Mouse (Mus musculus) adrenal gland, postnatal 25 days (tissue): Measurements from ENCODE around the gene Olfr267. TPM values are rescaled to one million over a fixed set of nuclear protein-coding genes. Genes with fewer than 3 reads are reported as not detected.

ENCODE experiments used
- DNase-seq: peaks from one replicate; pipeline ENCODE4 v3.0.0; 2021; ENCODE audit warnings: mixed read lengths
- long read RNA-seq: library from polyadenylated mRNA; stranded (forward); transcript quantifications from one replicate; pipeline ENCODE4 v2.0.0, GENCODE M21; 2021
- total RNA-seq: library from RNA; stranded (reverse); gene quantifications from 2 replicates; pipeline ENCODE4 v1.2.3, GENCODE M21; 2021

Olfr267 gene
- total RNA-seq: 0.29 and 0.52 TPM in 2 replicates
- long read RNA-seq: 0 reads

GRCm38 (mm10) chr4:58787616-58788015 lies at the start of gene Olfr267:
Olfr267 (minus strand) TSS chr4:58787716.
- no peak for DNase-seq

DNA sequence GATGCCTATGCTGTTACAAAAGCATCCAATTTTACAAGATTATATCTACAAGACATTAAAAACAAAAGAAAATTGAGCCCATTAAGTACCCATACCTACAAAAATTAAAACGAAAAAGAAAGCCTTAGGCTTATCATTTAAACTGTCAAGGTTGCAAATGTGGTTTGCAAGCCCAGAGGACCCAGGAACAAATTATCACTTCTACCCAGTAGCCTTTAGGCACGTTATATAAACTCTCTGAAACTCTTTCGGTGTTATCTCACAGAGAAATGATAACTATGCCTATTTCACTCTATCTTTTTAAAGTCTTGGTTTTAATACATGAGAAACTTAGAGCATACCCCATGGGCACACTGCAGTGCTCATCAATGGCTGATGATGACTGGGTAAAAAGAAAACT lies 45.4 kb upstream of the Olfr267 start:
- DNase-seq: no peak

DNA sequence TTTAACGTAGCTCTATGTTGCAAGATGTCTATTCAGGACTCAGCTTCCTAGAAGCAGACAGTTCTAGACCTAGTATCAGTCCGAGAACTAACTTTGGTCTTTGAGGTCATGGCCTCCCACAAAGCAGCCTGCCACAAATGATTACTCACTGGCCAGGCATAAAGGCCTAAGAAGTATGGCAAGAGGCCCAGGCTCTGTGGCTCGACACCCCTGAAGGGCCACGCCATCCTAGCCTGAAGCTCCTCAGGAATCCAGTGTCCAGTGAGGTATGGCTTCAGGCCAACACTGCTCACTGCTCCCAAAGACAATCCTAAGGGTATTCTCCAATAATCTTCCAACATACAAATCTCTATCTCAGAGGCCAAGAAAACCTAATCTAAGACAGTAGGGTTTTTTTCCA lies 38.4 kb upstream of the Olfr267 start:
- DNase-seq: peak; percentile 31

DNA sequence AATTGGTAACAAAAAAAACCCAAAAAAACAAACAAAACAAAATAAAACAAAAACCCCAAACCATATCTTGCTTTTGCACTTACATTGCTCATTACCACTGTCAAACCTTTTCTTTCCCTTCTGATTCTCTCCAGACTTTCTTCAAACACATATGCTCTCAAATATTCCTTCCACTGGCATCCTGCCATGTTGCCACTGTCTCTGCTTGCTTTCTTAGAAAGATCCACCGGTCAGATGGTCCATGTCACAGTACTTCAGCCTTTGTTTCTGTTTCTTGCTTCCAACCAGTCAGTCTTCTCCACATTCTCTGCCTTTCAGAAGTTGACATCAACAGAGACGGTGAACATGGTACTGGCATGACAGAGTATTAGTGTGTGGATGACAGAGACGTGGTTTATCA lies 857 bp downstream of the Olfr267 start:
- DNase-seq: no peak

GRCm38 (mm10) chr4:58763417-58763816 lies 24.1 kb downstream of the Olfr267 start:
- no peak for DNase-seq

DNA sequence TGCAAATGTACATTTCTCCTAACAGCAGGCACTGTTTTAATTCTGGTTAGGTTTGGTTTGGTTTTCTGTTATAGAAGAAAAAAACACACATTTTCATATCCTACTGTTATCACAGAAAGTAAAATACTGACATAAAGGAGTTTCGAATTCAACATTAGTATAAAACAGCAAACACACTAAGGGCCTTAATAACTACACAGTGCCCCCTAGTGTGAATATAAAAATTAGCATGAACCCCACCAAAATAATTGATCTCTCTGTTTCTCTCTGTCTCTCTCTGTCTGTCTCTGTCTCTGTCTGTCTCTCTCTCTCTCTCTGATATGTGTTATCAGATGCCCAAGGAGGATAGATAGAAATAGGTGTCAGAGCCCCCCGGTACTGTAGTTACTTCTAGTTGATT lies 38.0 kb downstream of the Olfr267 start:
- DNase-seq: no peak

DNA sequence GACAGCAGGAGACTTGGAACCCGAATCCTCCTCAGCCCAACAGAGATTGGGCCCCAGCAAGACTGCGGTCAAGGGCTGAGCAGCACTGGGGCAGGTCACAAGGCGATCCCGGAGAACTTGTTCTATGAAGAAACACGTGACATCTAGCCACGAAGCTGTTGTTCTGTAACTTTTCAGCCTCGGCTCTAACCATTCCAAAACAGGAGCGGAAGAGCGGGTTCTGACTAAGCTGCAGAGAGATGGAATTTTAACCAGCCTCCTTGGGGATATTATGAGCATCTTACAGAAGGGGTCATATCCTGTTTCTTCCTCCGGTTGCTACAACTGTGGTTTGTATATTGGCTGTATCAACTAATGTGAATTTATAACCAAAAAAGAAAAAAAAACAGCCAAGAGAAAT lies 38.4 kb downstream of the Olfr267 start:
- no peak for DNase-seq

GRCm38 (mm10) chr4:58745583-58746222 lies 41.8 kb downstream of the Olfr267 start:
- no peak for DNase-seq

DNA sequence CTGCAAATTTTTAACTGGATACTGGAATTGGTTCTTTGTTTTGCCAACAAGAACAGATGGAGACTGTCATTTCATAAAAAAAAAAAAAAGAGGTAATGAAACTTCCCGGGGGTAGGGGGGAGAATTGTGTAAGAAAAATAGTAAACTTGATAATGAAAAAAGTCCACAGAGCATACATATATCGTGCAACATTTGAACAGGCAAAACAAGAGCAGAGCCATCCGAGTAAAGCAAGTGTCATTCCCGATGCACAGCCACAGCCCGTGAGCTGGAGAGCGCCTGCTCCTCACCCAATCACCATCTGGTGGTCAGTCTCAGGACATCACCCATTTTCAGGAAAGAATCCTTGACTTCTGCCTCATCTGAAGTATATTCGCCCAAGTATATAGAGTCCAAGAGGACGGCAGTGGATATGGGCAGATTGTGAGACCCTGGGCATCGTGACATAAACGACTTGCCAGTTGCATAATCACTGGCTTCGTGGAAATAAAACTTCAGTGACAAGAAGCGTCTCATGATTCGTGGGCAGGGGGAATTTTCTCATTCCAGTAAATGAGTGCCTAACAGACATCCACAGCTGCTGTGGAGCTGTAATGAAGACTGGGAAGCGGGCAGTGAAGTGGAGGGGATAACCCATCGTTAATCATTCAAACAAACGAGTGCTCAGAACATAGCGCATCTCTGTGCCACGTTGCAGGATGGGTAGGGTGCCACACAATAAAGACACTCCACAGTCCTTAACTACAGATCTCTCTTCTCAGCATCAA lies 50.5 kb downstream of the Olfr267 start:
- DNase-seq: no peak

Other genes with a start within 250 kb of the Olfr267 start
- 12.1 and 14.8 TPM in 2 replicates for gene Lpar1, start 233.8 kb downstream of the Olfr267 start, total RNA-seq
- gene Ecpas, start 125.0 kb upstream of the Olfr267 start, total RNA-seq: 174 and 181 TPM in 2 replicates
- 1.4 and 5.2 TPM in 2 replicates for gene Zkscan16, start 155.9 kb upstream of the Olfr267 start, total RNA-seq
- gene Ptgr1, start 199.4 kb upstream of the Olfr267 start, total RNA-seq: 16.9 and 25.6 TPM in 2 replicates
- gene Dnajc25, start 207.3 kb upstream of the Olfr267 start, total RNA-seq: 15.6 and 16.1 TPM in 2 replicates
- 3.6 and 4.5 TPM in 2 replicates for gene Gm20503, start 215.5 kb upstream of the Olfr267 start, total RNA-seq
- 25.4 and 26.8 TPM in 2 replicates for gene Gng10, start 247.4 kb upstream of the Olfr267 start, total RNA-seq